8 mouse cellular contexts compared by ENCODE assay signal in genomic region chr10:61145766-61146118, GRCm38 (mm10). TPM values are rescaled to one million over a fixed set of nuclear protein-coding genes. Genes with fewer than 3 reads are reported as not detected.
A peak's percentile ranks its signal among the peaks of the same experiment; 100 is the strongest.
DNase-seq lines count a peak whose midpoint lies in the region; ATAC-seq and TF ChIP-seq lines count a peak whose summit lies in the region.

No protein-coding gene starts in this region.

- no peak for DNase-seq in kidney, postnatal 0 days (ENCODE audit: low spot score)
- DNase-seq in kidney, postnatal 14 days: no peak
- no peak for DNase-seq in hindbrain, postnatal 0 days (ENCODE audit: low spot score)
- no peak for DNase-seq in left cerebral cortex, postnatal 25 days (ENCODE audit: low spot score in 2 of 2)
- DNase-seq in urinary bladder, postnatal 25 days (ENCODE audit: low spot score): no peak
- no peak for DNase-seq in left cerebral cortex, postnatal 14 days (ENCODE audit: low spot score in 2 of 2)

- H3K4me3 ChIP-seq in kidney, postnatal 0 days (replicated peaks; ENCODE audit: low read depth, low read length): peak overlapping the region; percentile 84
- H3K4me3 ChIP-seq in cortical plate, adult 2 months (ENCODE audit: insufficient read depth, low read length): peak overlapping the region; percentile 95
- H3K4me3 ChIP-seq in hindbrain, postnatal 0 days (ENCODE audit: low read length): peak overlapping the region; percentile 74
- H3K4me3 ChIP-seq in myocyte: peak overlapping the region; percentile 77

- 0 out of 2 replicates have a peak, but pooled peaks cover 4% of the 10 kb centered on the region for H3K36me3 ChIP-seq in kidney, postnatal 0 days (ENCODE audit: insufficient read depth, low read length)
- H3K36me3 ChIP-seq in hindbrain, postnatal 0 days (ENCODE audit: insufficient read depth, low read length): no peaks in the 10 kb centered on the region
- H3K36me3 ChIP-seq in myocyte (ENCODE audit: control insufficient read depth, insufficient read depth): peaks cover 9% of the 10 kb centered on the region

- TF ChIP-seq CTCF in kidney, postnatal 0 days (IDR thresholded peaks at IDR 0.05; ENCODE audit: low read depth): no peak
- no peak for TF ChIP-seq CTCF in cortical plate, adult 2 months (IDR thresholded peaks at IDR 0.05; ENCODE audit: extremely low read depth, insufficient read depth, low read length)
- no peak for TF ChIP-seq CTCF in hindbrain, postnatal 0 days (IDR thresholded peaks at IDR 0.05; ENCODE audit: low read depth)

- H3K4me1 ChIP-seq in kidney, postnatal 0 days (replicated peaks; ENCODE audit: insufficient read depth, low read length): peaks cover 3% of the 10 kb centered on the region; the same call in 1 of the 2 replicates
- H3K4me1 ChIP-seq in cortical plate, adult 2 months (ENCODE audit: control insufficient read depth, insufficient read depth, low read length): no peaks in the 10 kb centered on the region; the same call in 1 of the 2 replicates
- peaks cover 6% of the 10 kb centered on the region for H3K4me1 ChIP-seq in hindbrain, postnatal 0 days (ENCODE audit: insufficient read depth, low read length)

- H3K79me2 ChIP-seq in myocyte (ENCODE audit: control insufficient read depth, insufficient read depth): peaks cover 45% of the 10 kb centered on the region

- intact Hi-C loops in left cerebral cortex, postnatal 25 days (cut with DNase I): no loop called here
- intact Hi-C loops in left cerebral cortex, postnatal 14 days (cut with DNase I): no loop called here

- peak overlapping the region; percentile 90 for H3K9ac ChIP-seq in kidney, postnatal 0 days (ENCODE audit: low read depth, low read length)
- H3K9ac ChIP-seq in hindbrain, postnatal 0 days (replicated peaks; ENCODE audit: low read length): peak overlapping the region; percentile 71; the same call in 1 of the 2 replicates

- no peak for ATAC-seq in kidney, postnatal 0 days (replicated peaks; ENCODE audit: low FRiP score, low read depth)
- ATAC-seq in hindbrain, postnatal 0 days: no peak

- no peaks in the 10 kb centered on the region for H3K27me3 ChIP-seq in kidney, postnatal 0 days (ENCODE audit: insufficient read depth, low read length)
- no peaks in the 10 kb centered on the region for H3K27me3 ChIP-seq in hindbrain, postnatal 0 days (ENCODE audit: insufficient read depth, low read length)
- H3K27me3 ChIP-seq in myocyte (ENCODE audit: control insufficient read depth, insufficient read depth, insufficient read length): no peaks in the 10 kb centered on the region

- TF ChIP-seq POLR2A in cortical plate, adult 2 months (IDR thresholded peaks at IDR 0.05; ENCODE audit: extremely low read depth, insufficient read depth, low read length): no peak
- no peak for TF ChIP-seq POLR2A in myocyte (IDR thresholded peaks at IDR 0.05; ENCODE audit: insufficient read length, low read depth)

- H3K9me3 ChIP-seq in kidney, postnatal 0 days (replicated peaks; ENCODE audit: low read length): no peaks in the 10 kb centered on the region
- no peaks in the 10 kb centered on the region for H3K9me3 ChIP-seq in hindbrain, postnatal 0 days (ENCODE audit: low read length)

- peak overlapping the region; percentile 99 for H3K4me2 ChIP-seq in kidney, postnatal 0 days (ENCODE audit: low read length)
- H3K4me2 ChIP-seq in hindbrain, postnatal 0 days (ENCODE audit: low read depth, low read length): peak overlapping the region; percentile 86
- H3K4me2 ChIP-seq in myocyte (ENCODE audit: low read depth): peak overlapping the region; percentile 65

- peak overlapping the region; percentile 98 for H3K27ac ChIP-seq in kidney, postnatal 0 days
- no peak overlapping the region for H3K27ac ChIP-seq in cortical plate, adult 2 months (ENCODE audit: insufficient read depth, low read length)
- H3K27ac ChIP-seq in hindbrain, postnatal 0 days: peak overlapping the region; percentile 86

- 0% methylated on average over 3 of the region's 3 CpGs for WGBS in kidney, postnatal 0 days
- 0% methylated on average over 3 of the region's 3 CpGs for WGBS in hindbrain, postnatal 0 days

- H3ac ChIP-seq in myocyte (ENCODE audit: control insufficient read depth, insufficient read length): peak overlapping the region; percentile 96

TF ChIP-seq in myocyte, 11 proteins besides CTCF, POLR2A, EP300 and RAD21:
- TF ChIP-seq E2F4 (IDR thresholded peaks at IDR 0.05; ENCODE audit: insufficient read depth) (no peak), TCF12 (IDR thresholded peaks at IDR 0.05; ENCODE audit: insufficient read depth, poor library complexity, severe bottlenecking) (no peak), CEBPB (IDR thresholded peaks at IDR 0.05; ENCODE audit: insufficient read depth, poor library complexity, severe bottlenecking) (no peak), MYOD1 (IDR thresholded peaks at IDR 0.05; ENCODE audit: control insufficient read depth in 1 of 3, insufficient read length in 2 of 3, low read depth in 2 of 3) (no peak), USF1 (IDR thresholded peaks at IDR 0.05; ENCODE audit: low read depth) (no peak), SRF (IDR thresholded peaks at IDR 0.05; ENCODE audit: control insufficient read depth, insufficient read length, low read depth) (no peak), MYOG (IDR thresholded peaks at IDR 0.05; ENCODE audit: control insufficient read depth in 1 of 3, insufficient read depth in 1 of 3, insufficient read length in 2 of 3, low read depth in 2 of 3) (no peak), TCF3 (IDR thresholded peaks at IDR 0.05; ENCODE audit: insufficient read length, low read depth) (no peak), REST (IDR thresholded peaks at IDR 0.05; ENCODE audit: insufficient read depth, insufficient read length) (no peak), POLR2AphosphoS2 (IDR thresholded peaks at IDR 0.05; ENCODE audit: insufficient read length, low read depth) (no peak), MAX (IDR thresholded peaks at IDR 0.05; ENCODE audit: low read depth) (no peak)
TF ChIP-seq in myocyte: peak in this region for 0.

RNA-seq across cellular contexts. Expression of gene Sgpl1, which starts 1.8 kb away (rescaled TPM):
- polyA plus RNA-seq in kidney, postnatal 0 days (2015; fragmentation: Nextera tagmentation; extraction: Ambion mirVana): 54.5 and 57.7 TPM in 2 replicates
- 34.1 and 34.5 TPM in 2 replicates for polyA plus RNA-seq in cortical plate, adult 2 months (2012; rRNA removed)
- total RNA-seq in hindbrain, postnatal 0 days (2014; rRNA removed): 52.1 and 57.1 TPM in 2 replicates
- polyA plus RNA-seq in hindbrain, postnatal 0 days (2015; fragmentation: Nextera tagmentation; extraction: Ambion mirVana): 36.1 and 36.8 TPM in 2 replicates
- polyA plus RNA-seq in myocyte (2012; fragmentation: generic; extraction: Trizol): 42.6 TPM
- 10 to 100 TPM; 21.7 to 22.8 TPM for total RNA-seq in left cerebral cortex, postnatal 25 days (2021)
- total RNA-seq in left cerebral cortex, postnatal 14 days (2021): 10 to 100 TPM; 21.8 to 24.3 TPM

RNA-seq across cellular contexts. Expression of gene Tbata, which starts 26.0 kb away (rescaled TPM):
- 0.24 TPM in 1 of 2 replicates, not detected in the other for polyA plus RNA-seq in kidney, postnatal 0 days (2015; fragmentation: Nextera tagmentation; extraction: Ambion mirVana)
- 5.1 and 6.8 TPM in 2 replicates for polyA plus RNA-seq in cortical plate, adult 2 months (2012; rRNA removed)
- 1.5 and 1.6 TPM in 2 replicates for total RNA-seq in hindbrain, postnatal 0 days (2014; rRNA removed)
- polyA plus RNA-seq in hindbrain, postnatal 0 days (2015; fragmentation: Nextera tagmentation; extraction: Ambion mirVana): 4.8 and 6.2 TPM in 2 replicates
- not detected for polyA plus RNA-seq in myocyte (2012; fragmentation: generic; extraction: Trizol)
- 1 to 10 TPM in 1 of 2 experiments, under 1 TPM in 1; 0.76 to 1.1 TPM for total RNA-seq in left cerebral cortex, postnatal 25 days (2021)
- 1 to 10 TPM; 1.3 to 2.1 TPM for total RNA-seq in left cerebral cortex, postnatal 14 days (2021)

RNA-seq across cellular contexts. Expression of gene Pcbd1, which starts 56.6 kb away (rescaled TPM):
- 356 and 370 TPM in 2 replicates for polyA plus RNA-seq in kidney, postnatal 0 days (2015; fragmentation: Nextera tagmentation; extraction: Ambion mirVana)
- polyA plus RNA-seq in cortical plate, adult 2 months (2012; rRNA removed): 10.1 TPM in 2 replicates
- 22.6 and 36.6 TPM in 2 replicates for total RNA-seq in hindbrain, postnatal 0 days (2014; rRNA removed)
- 62.9 and 63.3 TPM in 2 replicates for polyA plus RNA-seq in hindbrain, postnatal 0 days (2015; fragmentation: Nextera tagmentation; extraction: Ambion mirVana)
- 2.9 TPM for polyA plus RNA-seq in myocyte (2012; fragmentation: generic; extraction: Trizol)
- total RNA-seq in left cerebral cortex, postnatal 25 days (2021): 10 to 100 TPM in 1 of 2 experiments, 1 to 10 TPM in 1; 9.7 to 11.6 TPM
- total RNA-seq in left cerebral cortex, postnatal 14 days (2021): 1 to 10 TPM; 8.6 to 9.4 TPM
